Mouse (Mus musculus): ENCODE measurements at regions not wholly inside any gene's neighbourhood (a gene's known extent, or its start where the extent isn't known, plus 50 kb on each side); places are given as distances from the start of the nearest gene placed in this dataset.

- no peaks in the 10 kb centered on the region for H3K27me3 ChIP-seq (ENCODE audit: control insufficient read depth, insufficient read depth, low read length)
- no peak overlapping the region for H3K4me3 ChIP-seq (replicated peaks; ENCODE audit: insufficient read depth, low read depth, low read length)
- 27% methylated on average over 4 of the region's 4 CpGs for whole genome bisulfite sequencing
- H3K4me1 ChIP-seq (ENCODE audit: control insufficient read depth, insufficient read depth, low read length): no peaks in the 10 kb centered on the region
- TF ChIP-seq POLR2A (IDR thresholded peaks at IDR 0.05; ENCODE audit: borderline replicate concordance, insufficient read depth, low read length) (no peak), CTCF (IDR thresholded peaks at IDR 0.05; ENCODE audit: borderline replicate concordance, insufficient read depth, low read depth, low read length) (no peak)
- H3K27ac ChIP-seq (ENCODE audit: insufficient read depth, low read length): no peak overlapping the region
- DNase-seq: no peak
Observed at GRCm38 (mm10) chr15:90344956-90345355, 120.8 kb downstream of the Alg10b start.

GRCm38 (mm10) chr15:90346162-90346561, 122.1 kb downstream of the Alg10b start:
- no peak for DNase-seq
- Histone ChIP-seq H3K4me3 (replicated peaks; ENCODE audit: insufficient read depth, low read depth, low read length) (no peak overlapping the region), H3K27me3 (ENCODE audit: control insufficient read depth, insufficient read depth, low read length) (no peaks in the 10 kb centered on the region), H3K27ac (ENCODE audit: insufficient read depth, low read length) (no peak overlapping the region), H3K4me1 (ENCODE audit: control insufficient read depth, insufficient read depth, low read length) (no peaks in the 10 kb centered on the region)
- TF ChIP-seq CTCF (IDR thresholded peaks at IDR 0.05; ENCODE audit: borderline replicate concordance, insufficient read depth, low read depth, low read length) (no peak), POLR2A (IDR thresholded peaks at IDR 0.05; ENCODE audit: borderline replicate concordance, insufficient read depth, low read length) (no peak)
- whole genome bisulfite sequencing: 48% methylated on average over 9 of the region's 9 CpGs

- H3K27me3 ChIP-seq (ENCODE audit: control insufficient read depth, insufficient read depth, low read length): no peaks in the 10 kb centered on the region
- H3K27ac ChIP-seq (ENCODE audit: insufficient read depth, low read length): no peak overlapping the region
- DNase-seq: peak; percentile 3 to 4
- no peak overlapping the region for H3K4me3 ChIP-seq (replicated peaks; ENCODE audit: insufficient read depth, low read depth, low read length)
- 48% methylated on average over 9 of the region's 9 CpGs for WGBS
- no peaks in the 10 kb centered on the region for H3K4me1 ChIP-seq (ENCODE audit: control insufficient read depth, insufficient read depth, low read length)
- TF ChIP-seq POLR2A (IDR thresholded peaks at IDR 0.05; ENCODE audit: borderline replicate concordance, insufficient read depth, low read length) (no peak), CTCF (IDR thresholded peaks at IDR 0.05; ENCODE audit: borderline replicate concordance, insufficient read depth, low read depth, low read length) (no peak)
Observed at GRCm38 (mm10) chr15:90346757-90347156, 122.6 kb downstream of the Alg10b start.

- WGBS: 90% methylated on average over 3 of the region's 3 CpGs
- DNase-seq: no peak
- Histone ChIP-seq H3K4me1 (ENCODE audit: control insufficient read depth, insufficient read depth, low read length) (no peaks in the 10 kb centered on the region), H3K4me3 (replicated peaks; ENCODE audit: insufficient read depth, low read depth, low read length) (no peak overlapping the region), H3K27ac (ENCODE audit: insufficient read depth, low read length) (no peak overlapping the region), H3K27me3 (ENCODE audit: control insufficient read depth, insufficient read depth, low read length) (no peaks in the 10 kb centered on the region)
- no peak for TF ChIP-seq CTCF (IDR thresholded peaks at IDR 0.05; ENCODE audit: borderline replicate concordance, insufficient read depth, low read depth, low read length)
- no peak for TF ChIP-seq POLR2A (IDR thresholded peaks at IDR 0.05; ENCODE audit: borderline replicate concordance, insufficient read depth, low read length)
Observed at GRCm38 (mm10) chr15:90351898-90352297, 127.8 kb downstream of the Alg10b start.

GRCm38 (mm10) chr15:90365656-90366055, 141.5 kb downstream of the Alg10b start:
- H3K27me3 ChIP-seq (ENCODE audit: control insufficient read depth, insufficient read depth, low read length): no peaks in the 10 kb centered on the region; the same call in 1 of the 2 replicates
- TF ChIP-seq CTCF (IDR thresholded peaks at IDR 0.05; ENCODE audit: borderline replicate concordance, insufficient read depth, low read depth, low read length) (no peak), POLR2A (IDR thresholded peaks at IDR 0.05; ENCODE audit: borderline replicate concordance, insufficient read depth, low read length) (no peak)
- no peak overlapping the region for H3K4me3 ChIP-seq (replicated peaks; ENCODE audit: insufficient read depth, low read depth, low read length)
- no peak overlapping the region for H3K27ac ChIP-seq (ENCODE audit: insufficient read depth, low read length)
- H3K4me1 ChIP-seq (ENCODE audit: control insufficient read depth, insufficient read depth, low read length): no peaks in the 10 kb centered on the region
- no peak for DNase-seq

- Histone ChIP-seq H3K4me3 (replicated peaks; ENCODE audit: insufficient read depth, low read depth, low read length) (no peak overlapping the region), H3K27ac (ENCODE audit: insufficient read depth, low read length) (no peak overlapping the region), H3K4me1 (ENCODE audit: control insufficient read depth, insufficient read depth, low read length) (no peaks in the 10 kb centered on the region), H3K27me3 (ENCODE audit: control insufficient read depth, insufficient read depth, low read length) (no peaks in the 10 kb centered on the region)
- TF ChIP-seq POLR2A (IDR thresholded peaks at IDR 0.05; ENCODE audit: borderline replicate concordance, insufficient read depth, low read length) (no peak), CTCF (IDR thresholded peaks at IDR 0.05; ENCODE audit: borderline replicate concordance, insufficient read depth, low read depth, low read length) (no peak)
- no peak for DNase-seq
- 83% methylated on average over 2 of the region's 2 CpGs for WGBS
Observed at GRCm38 (mm10) chr15:90377959-90378358, 153.8 kb downstream of the Alg10b start.

- H3K4me3 ChIP-seq (replicated peaks; ENCODE audit: insufficient read depth, low read depth, low read length): no peak overlapping the region
- no peaks in the 10 kb centered on the region for H3K4me1 ChIP-seq (ENCODE audit: control insufficient read depth, insufficient read depth, low read length)
- WGBS: 63% methylated on average over 3 of the region's 3 CpGs
- TF ChIP-seq CTCF (IDR thresholded peaks at IDR 0.05; ENCODE audit: borderline replicate concordance, insufficient read depth, low read depth, low read length) (no peak), POLR2A (IDR thresholded peaks at IDR 0.05; ENCODE audit: borderline replicate concordance, insufficient read depth, low read length) (no peak)
- H3K27ac ChIP-seq (ENCODE audit: insufficient read depth, low read length): no peak overlapping the region
- DNase-seq: no peak
- no peaks in the 10 kb centered on the region for H3K27me3 ChIP-seq (ENCODE audit: control insufficient read depth, insufficient read depth, low read length)
Observed at GRCm38 (mm10) chr15:90396961-90397360, 172.8 kb downstream of the Alg10b start.

GRCm38 (mm10) chr15:90397691-90398377, 173.7 kb downstream of the Alg10b start:
- H3K4me3 ChIP-seq (replicated peaks; ENCODE audit: insufficient read depth, low read depth, low read length): no peak overlapping the region
- DNase-seq: no peak
- H3K27ac ChIP-seq (ENCODE audit: insufficient read depth, low read length): no peak overlapping the region
- 99% methylated on average over 2 of the region's 2 CpGs for WGBS
- no peaks in the 10 kb centered on the region for H3K27me3 ChIP-seq (ENCODE audit: control insufficient read depth, insufficient read depth, low read length)
- no peak for TF ChIP-seq CTCF (IDR thresholded peaks at IDR 0.05; ENCODE audit: borderline replicate concordance, insufficient read depth, low read depth, low read length)
- TF ChIP-seq POLR2A (IDR thresholded peaks at IDR 0.05; ENCODE audit: borderline replicate concordance, insufficient read depth, low read length): no peak
- no peaks in the 10 kb centered on the region for H3K4me1 ChIP-seq (ENCODE audit: control insufficient read depth, insufficient read depth, low read length)

Measured in cerebellum, adult 2 months (tissue).